Mouse (Mus musculus): Measurements from ENCODE around the gene Ensa. TPM values are rescaled to one million over a fixed set of nuclear protein-coding genes. Genes with fewer than 3 reads are reported as not detected.
A peak's percentile ranks its signal among the peaks of the same experiment; 100 is the strongest.
"Not testable (repeated sequence)": the region's sequence is repeated elsewhere in the genome, so short reads cannot be mapped to it uniquely, and the experiment has no call there.

Gene Ensa
- polyA plus RNA-seq, 1 experiment from 2014 or later = 90.1 TPM

DNA sequence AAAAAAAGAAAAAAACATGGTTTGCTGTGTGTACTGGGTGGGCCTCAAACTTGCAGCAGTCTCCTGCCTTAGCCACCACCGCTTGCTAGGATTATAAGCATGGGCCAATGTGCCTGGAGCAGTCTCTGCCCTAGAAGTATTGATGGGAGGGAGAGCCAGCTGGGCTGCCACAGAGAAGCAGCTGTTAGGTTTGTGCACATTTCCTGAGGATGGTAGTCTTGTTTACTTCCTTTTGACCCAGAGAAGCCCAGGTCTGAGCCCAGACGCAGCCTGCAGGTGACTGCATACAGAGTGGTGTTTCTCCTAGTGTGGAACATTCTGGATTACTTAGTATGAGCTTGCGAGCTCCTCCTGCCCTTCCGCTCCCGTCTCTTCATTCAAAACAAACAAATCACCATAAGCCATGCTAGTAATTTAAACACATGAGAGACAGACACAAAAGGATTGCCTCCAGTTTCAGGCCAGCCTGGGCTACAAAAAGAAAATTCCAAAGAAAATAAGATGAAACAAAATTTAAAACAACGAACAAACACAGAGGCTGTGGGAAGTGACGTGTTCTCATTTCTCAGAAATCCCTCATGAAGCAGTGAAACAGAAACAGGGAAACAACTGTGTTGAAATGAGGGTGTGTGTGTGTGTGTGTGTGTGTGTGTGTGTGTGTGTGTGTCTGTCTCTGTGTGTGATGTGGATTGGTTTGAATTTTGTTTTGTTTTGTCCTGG is 44.0 kb downstream of the Ensa start:
- Histone ChIP-seq H3K9me3 (replicated peaks) (no peaks in the 10 kb centered on the region), H3K4me1 (peaks cover 34% of the 10 kb centered on the region), H3K4me3 (no peak overlapping the region), H3K36me3 (peaks cover 87% of the 10 kb centered on the region), H3K27me3 (ENCODE audit: low read depth, poor library complexity, severe bottlenecking) (no peaks in the 10 kb centered on the region), H3K27ac (replicated peaks) (peak overlapping the region; percentile 52; the same call in 1 of the 2 replicates)
- no peak for DNase-seq (ENCODE audit: low spot score)
- WGBS = 87% methylated on average over 7 of the region's 7 CpGs

DNA sequence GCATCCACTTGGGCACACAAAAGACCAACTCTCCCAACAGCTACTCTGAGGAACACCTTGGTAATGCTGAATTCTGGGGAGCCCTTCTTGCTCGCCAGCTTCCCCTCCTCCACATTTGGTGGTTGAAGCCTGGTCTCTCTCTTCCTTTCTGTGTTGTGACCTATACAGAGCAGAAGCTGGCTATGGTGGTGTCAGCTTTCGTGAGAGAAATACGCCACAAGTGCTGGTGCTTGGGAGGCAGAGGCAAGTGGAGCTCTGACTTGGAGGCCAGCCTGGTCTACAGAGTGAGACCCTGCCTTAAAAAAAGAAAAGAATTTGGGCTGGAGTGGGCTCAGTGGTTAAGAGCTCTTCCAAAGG is 44.5 kb downstream of the Ensa start:
- no peak for DNase-seq (ENCODE audit: low spot score)
- 91% methylated on average over 3 of the region's 3 CpGs for WGBS
- no peak overlapping the region for H3K27ac ChIP-seq (replicated peaks)
- no peaks in the 10 kb centered on the region for H3K9me3 ChIP-seq (replicated peaks)
- H3K27me3 ChIP-seq (ENCODE audit: low read depth, poor library complexity, severe bottlenecking) = no peaks in the 10 kb centered on the region
- no peak overlapping the region for H3K4me3 ChIP-seq
- H3K36me3 ChIP-seq = peaks cover 87% of the 10 kb centered on the region
- peaks cover 39% of the 10 kb centered on the region for H3K4me1 ChIP-seq

DNA sequence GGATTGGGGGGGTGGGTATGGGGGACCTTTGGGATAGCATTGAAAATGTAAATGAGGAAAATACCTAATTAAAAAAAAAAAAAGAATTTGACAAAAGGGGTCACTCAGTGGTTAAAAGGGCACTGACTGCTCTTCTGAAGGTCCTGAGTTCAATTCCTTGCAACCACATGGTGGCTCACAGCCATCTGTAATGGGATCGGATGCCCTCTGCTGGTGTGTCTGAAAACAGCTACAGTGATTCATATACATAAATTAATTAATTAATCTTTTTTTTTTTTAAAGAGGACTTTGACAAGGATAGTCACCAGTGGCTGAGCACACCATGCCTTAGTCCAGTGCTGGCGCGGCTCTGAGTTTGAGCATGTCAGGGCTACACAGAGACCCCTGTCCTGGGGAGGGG is 45.6 kb downstream of the Ensa start:
- H3K27me3 ChIP-seq (ENCODE audit: low read depth, poor library complexity, severe bottlenecking); H3K9me3 ChIP-seq (replicated peaks); DNase-seq (ENCODE audit: low spot score); H3K27ac ChIP-seq (replicated peaks); H3K4me3 ChIP-seq: not testable (repeated sequence)
- WGBS = 96% methylated on average over 3 of the region's 3 CpGs
- peaks cover 49% of the 10 kb centered on the region for H3K4me1 ChIP-seq
- H3K36me3 ChIP-seq = peaks cover 77% of the 10 kb centered on the region

DNA sequence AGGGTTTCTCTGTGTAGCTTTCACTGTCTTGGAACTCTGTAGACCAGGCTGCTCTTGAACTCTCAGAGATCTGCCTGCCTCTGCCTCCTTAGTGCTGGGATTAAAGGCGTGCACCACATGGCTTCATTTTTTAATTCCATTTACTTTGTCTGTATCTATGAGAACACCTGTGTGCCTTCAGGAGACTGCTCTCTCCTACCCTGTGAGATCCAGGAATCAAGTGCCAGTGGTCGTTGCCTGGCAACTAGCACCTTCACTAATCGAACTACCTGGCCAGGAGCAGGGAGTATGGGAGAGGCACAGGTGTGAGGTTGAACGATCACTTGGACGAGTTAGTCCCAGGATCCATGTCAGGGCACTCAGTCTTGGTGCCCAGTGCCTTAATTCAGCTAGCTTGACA is 46.4 kb downstream of the Ensa start:
- H3K9me3 ChIP-seq (replicated peaks) = no peaks in the 10 kb centered on the region
- peaks cover 51% of the 10 kb centered on the region for H3K4me1 ChIP-seq
- H3K4me3 ChIP-seq = no peak overlapping the region
- H3K27ac ChIP-seq (replicated peaks) = no peak overlapping the region
- no peaks in the 10 kb centered on the region for H3K27me3 ChIP-seq (ENCODE audit: low read depth, poor library complexity, severe bottlenecking)
- WGBS = 93% methylated on average over 5 of the region's 5 CpGs
- DNase-seq (ENCODE audit: low spot score) = no peak
- H3K36me3 ChIP-seq = peaks cover 71% of the 10 kb centered on the region

GRCm38 (mm10) chr3:95672461-95672860 is 47.7 kb downstream of the Ensa start:
- Histone ChIP-seq H3K27ac (replicated peaks) (no peak overlapping the region), H3K4me3 (no peak overlapping the region), H3K4me1 (peaks cover 50% of the 10 kb centered on the region), H3K27me3 (ENCODE audit: low read depth, poor library complexity, severe bottlenecking) (no peaks in the 10 kb centered on the region), H3K36me3 (peaks cover 64% of the 10 kb centered on the region), H3K9me3 (replicated peaks) (no peaks in the 10 kb centered on the region)
- WGBS = 59% methylated on average over 3 of the region's 3 CpGs
- DNase-seq (ENCODE audit: low spot score) = no peak

GRCm38 (mm10) chr3:95672861-95673706 is 48.3 kb downstream of the Ensa start:
- DNase-seq (ENCODE audit: low spot score) = no peak
- Histone ChIP-seq H3K4me3 (no peak overlapping the region), H3K9me3 (replicated peaks) (no peaks in the 10 kb centered on the region), H3K27ac (replicated peaks) (peak overlapping the region; percentile 65; the same call in 1 of the 2 replicates), H3K27me3 (ENCODE audit: low read depth, poor library complexity, severe bottlenecking) (no peaks in the 10 kb centered on the region), H3K4me1 (peaks cover 45% of the 10 kb centered on the region), H3K36me3 (peaks cover 58% of the 10 kb centered on the region)
- 61% methylated on average over 10 of the region's 10 CpGs for WGBS

DNA sequence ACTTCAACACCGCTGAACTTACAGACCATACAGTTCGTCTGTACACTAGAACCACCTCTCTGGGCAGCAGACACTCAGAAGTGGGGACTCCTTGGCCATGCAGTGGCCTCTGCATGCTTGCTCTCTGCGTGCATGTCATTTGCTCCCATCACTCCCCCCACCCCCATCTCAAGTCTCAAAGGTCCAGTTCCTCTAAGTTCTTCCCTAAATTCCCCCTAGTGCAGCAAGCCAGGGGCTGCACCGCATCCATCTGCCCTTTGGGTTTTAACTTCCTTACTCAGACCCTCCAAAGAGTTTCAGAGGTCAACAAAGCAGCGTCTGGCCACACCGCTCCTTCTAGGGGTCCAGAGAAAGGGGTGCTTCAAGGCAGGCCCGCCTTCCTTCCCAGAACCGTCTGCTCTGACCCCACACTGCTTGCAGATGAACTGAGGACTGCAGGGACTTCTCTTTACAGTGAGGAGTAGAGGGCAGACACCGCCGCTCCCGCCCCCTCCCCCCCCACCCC is 49.0 kb downstream of the Ensa start:
- no peak for DNase-seq (ENCODE audit: low spot score)
- 26% methylated on average over 11 of the region's 11 CpGs for WGBS
- peak overlapping the region; percentile 65 for H3K27ac ChIP-seq (replicated peaks)
- no peaks in the 10 kb centered on the region for H3K9me3 ChIP-seq (replicated peaks)
- peaks cover 51% of the 10 kb centered on the region for H3K36me3 ChIP-seq
- peaks cover 41% of the 10 kb centered on the region for H3K4me1 ChIP-seq
- no peaks in the 10 kb centered on the region for H3K27me3 ChIP-seq (ENCODE audit: low read depth, poor library complexity, severe bottlenecking)
- H3K4me3 ChIP-seq = no peak overlapping the region; the same call in 1 of the 2 replicates

DNA sequence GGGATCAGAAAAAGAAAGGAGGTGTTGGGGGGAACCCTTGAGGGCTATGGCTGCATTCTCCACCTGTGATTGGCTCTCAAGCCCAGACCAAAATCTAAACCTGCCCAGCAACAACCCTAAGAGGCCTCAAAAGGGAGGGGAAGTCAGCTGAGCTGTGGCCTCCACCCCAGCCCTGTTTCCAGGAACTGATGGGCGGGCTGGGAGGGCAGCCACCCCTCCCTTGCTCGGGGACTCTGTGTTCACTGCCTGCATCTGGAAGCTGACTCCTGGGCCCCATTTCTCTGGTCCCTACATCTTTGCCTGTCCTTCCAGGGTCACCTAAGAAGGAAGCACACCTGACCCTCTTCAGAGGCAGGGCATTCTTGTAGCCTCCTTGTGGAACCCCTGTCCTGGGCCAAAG is 49.4 kb downstream of the Ensa start:
- Histone ChIP-seq H3K27ac (replicated peaks) (peak overlapping the region; percentile 65), H3K4me3 (no peak overlapping the region; the same call in 1 of the 2 replicates), H3K4me1 (peaks cover 41% of the 10 kb centered on the region), H3K9me3 (replicated peaks) (no peaks in the 10 kb centered on the region), H3K36me3 (peaks cover 46% of the 10 kb centered on the region), H3K27me3 (ENCODE audit: low read depth, poor library complexity, severe bottlenecking) (no peaks in the 10 kb centered on the region)
- DNase-seq (ENCODE audit: low spot score) = no peak
- 52% methylated on average over 2 of the region's 2 CpGs for WGBS

GRCm38 (mm10) chr3:95674812-95675211 is 50.0 kb downstream of the Ensa start:
- peaks cover 41% of the 10 kb centered on the region for H3K4me1 ChIP-seq
- 34% methylated on average over 6 of the region's 6 CpGs for WGBS
- no peaks in the 10 kb centered on the region for H3K9me3 ChIP-seq (replicated peaks)
- H3K27me3 ChIP-seq (ENCODE audit: low read depth, poor library complexity, severe bottlenecking) = no peaks in the 10 kb centered on the region
- H3K27ac ChIP-seq (replicated peaks) = peak overlapping the region; percentile 69
- DNase-seq (ENCODE audit: low spot score) = no peak
- H3K36me3 ChIP-seq = peaks cover 40% of the 10 kb centered on the region
- no peak overlapping the region for H3K4me3 ChIP-seq

- peak overlapping the region; percentile 16; the same call in 1 of the 2 replicates for H3K4me3 ChIP-seq
- no peaks in the 10 kb centered on the region for H3K9me3 ChIP-seq (replicated peaks)
- 24% methylated on average over 8 of the region's 8 CpGs for WGBS
- H3K27me3 ChIP-seq (ENCODE audit: low read depth, poor library complexity, severe bottlenecking) = no peaks in the 10 kb centered on the region
- peak; percentile 62 for DNase-seq (ENCODE audit: low spot score)
- peak overlapping the region; percentile 69 for H3K27ac ChIP-seq (replicated peaks)
- H3K36me3 ChIP-seq = peaks cover 37% of the 10 kb centered on the region
- peaks cover 41% of the 10 kb centered on the region for H3K4me1 ChIP-seq
Observed at GRCm38 (mm10) chr3:95675301-95676092, 50.7 kb downstream of the Ensa start.

DNA sequence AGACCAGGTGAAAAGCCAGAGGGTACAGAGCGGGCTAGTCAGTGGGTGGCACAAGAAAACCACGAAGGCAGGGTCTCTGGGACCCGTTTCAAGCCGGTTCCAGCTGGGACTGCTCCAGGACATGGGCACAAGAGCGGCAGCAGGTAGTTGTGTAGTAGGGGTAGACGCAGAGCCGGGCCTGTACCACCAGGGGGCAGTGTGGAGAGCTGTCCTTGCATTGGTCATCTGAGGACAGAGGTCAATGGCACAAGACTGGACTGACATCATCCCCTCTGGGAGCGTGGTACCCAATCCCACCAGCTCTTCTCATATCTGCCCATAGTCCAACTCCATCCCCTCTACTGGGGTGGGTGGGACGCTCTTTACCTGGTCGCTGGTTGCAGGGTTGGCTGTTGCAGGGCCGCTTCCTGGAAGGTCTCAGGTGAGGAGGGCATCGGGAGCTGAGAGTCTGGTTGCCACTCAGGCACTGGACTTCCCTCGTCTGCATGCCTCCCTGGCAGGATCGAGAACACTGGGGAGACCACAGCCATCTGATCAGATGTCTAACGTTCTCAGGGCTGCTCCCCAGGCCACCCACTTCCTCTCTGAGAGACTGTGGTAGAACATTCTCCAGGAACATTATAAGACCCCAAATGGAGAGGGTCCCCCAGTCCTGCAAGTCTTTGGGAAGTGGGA is 52.1 kb downstream of the Ensa start:
- Histone ChIP-seq H3K36me3 (peaks cover 23% of the 10 kb centered on the region), H3K4me3 (no peak overlapping the region), H3K4me1 (peaks cover 50% of the 10 kb centered on the region), H3K27me3 (ENCODE audit: low read depth, poor library complexity, severe bottlenecking) (no peaks in the 10 kb centered on the region), H3K27ac (replicated peaks) (no peak overlapping the region), H3K9me3 (replicated peaks) (no peaks in the 10 kb centered on the region)
- WGBS = 61% methylated on average over 15 of the region's 15 CpGs
- DNase-seq (ENCODE audit: low spot score) = peak; percentile 80

All from midbrain, embryonic 10.5 days (tissue).